Mouse (Mus musculus) right cerebral cortex, postnatal 10 days (tissue): Measurements from ENCODE around the gene Csrnp2.

ENCODE experiments used
- DNase-seq, 2 experiments: peaks; one replicate each; pipeline ENCODE4 v3.0.0; 2021; ENCODE audit warnings: low spot score in 2 of 2

The Csrnp2 gene

GRCm38 (mm10) chr15:100429959-100430565 lies 65.2 kb downstream of the Csrnp2 start:
- no peak for DNase-seq
